Mouse (Mus musculus) monocyte, adult 2 months (primary cell): ENCODE measurements around the gene Fmo3.

Experiments used
- DNase-seq, 2 experiments: peaks; one replicate each; pipeline ENCODE4 v3.0.0; 2022; ENCODE audit warnings: low spot score in 2 of 2, low read depth in 1 of 2

The Fmo3 gene

DNA sequence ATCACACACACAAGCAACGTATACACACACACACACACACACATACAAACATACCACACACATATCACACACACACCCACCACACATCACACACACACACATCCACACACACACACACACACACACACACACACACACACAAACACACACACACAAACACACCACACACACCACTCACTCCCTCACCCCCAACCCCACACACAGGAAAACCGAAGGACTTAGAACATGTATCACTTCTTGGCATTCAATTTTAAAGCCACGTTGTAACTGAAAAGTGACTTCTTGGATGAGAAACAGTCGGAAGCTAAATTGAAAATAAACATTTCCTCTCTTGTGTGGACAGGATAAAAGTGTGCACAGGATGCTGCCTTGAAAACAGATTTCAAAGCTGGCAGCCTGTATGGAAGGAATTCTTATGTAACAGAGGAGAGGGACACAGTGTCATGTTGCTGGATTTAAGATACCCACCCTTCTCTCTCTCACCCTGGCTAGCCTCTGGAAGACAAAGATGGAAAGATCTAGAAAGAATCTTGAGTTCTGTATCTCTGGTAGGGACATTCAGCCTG, 52.9 kb downstream of the Fmo3 start:
- DNase-seq, result no peak

GRCm38 (mm10) chr1:162930631-162931030, 53.7 kb downstream of the Fmo3 start:
- DNase-seq, result no peak

GRCm38 (mm10) chr1:162929146-162929545, 55.2 kb downstream of the Fmo3 start:
- DNase-seq, result no peak

DNA sequence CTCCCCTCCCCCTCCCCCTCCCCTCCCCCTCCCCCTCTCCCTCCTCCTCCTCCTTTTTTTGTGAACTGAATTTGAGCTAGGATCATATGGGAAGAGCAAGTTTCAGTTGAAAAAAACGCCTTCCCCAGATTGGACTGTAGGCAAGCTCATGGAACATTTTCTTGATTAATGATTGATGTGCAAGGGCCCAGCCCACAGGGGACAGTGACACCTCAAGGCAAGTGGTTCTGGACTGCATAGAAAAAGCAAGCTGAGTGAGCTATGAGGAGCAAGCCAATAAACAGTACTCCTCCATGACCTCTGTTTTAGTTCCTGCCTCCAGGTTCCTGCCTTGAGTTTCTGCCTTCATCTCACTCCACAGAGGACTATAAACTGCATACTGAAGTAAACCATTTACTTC, 59.2 kb downstream of the Fmo3 start:
- DNase-seq, result no peak

- no peak for DNase-seq
These were observed 67.7 kb downstream of the Fmo3 start for GRCm38 (mm10) chr1:162916661-162917060.

GRCm38 (mm10) chr1:162914932-162915556, 69.3 kb downstream of the Fmo3 start:
- DNase-seq, result no peak

GRCm38 (mm10) chr1:162912085-162912484, 72.2 kb downstream of the Fmo3 start:
- DNase-seq, result no peak
